Mouse (Mus musculus): ENCODE measurements around the gene Edil3.
A peak's percentile ranks its signal among the peaks of the same experiment; 100 is the strongest.

The Edil3 gene

GRCm38 (mm10) chr13:89286696-89287305 is 465.5 kb downstream of the Edil3 start:
- no peak for DNase-seq

DNA sequence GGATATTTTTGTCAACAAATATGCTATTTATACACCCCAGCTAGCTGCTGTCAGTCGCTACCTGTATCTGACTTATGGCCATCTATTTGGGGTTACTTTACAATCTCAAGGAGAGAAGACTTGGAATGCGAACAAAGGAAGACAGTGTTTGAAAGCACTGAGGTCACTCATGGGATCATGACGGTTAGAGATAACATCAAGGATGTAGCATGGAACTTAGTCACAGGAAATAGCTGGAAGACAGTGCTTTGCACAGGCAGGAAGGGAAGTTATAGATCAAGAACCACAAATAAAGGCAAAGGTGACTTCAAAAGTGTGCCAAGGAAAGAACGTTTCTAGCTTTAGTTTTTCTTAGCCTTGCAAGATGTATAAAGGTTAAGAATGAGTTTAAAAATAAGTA is 466.9 kb downstream of the Edil3 start:
- peak; percentile 22 for DNase-seq

GRCm38 (mm10) chr13:89321155-89321554 is 499.9 kb downstream of the Edil3 start:
- DNase-seq: no peak

GRCm38 (mm10) chr13:89324282-89324681 is 503.0 kb downstream of the Edil3 start:
- no peak for DNase-seq

DNA sequence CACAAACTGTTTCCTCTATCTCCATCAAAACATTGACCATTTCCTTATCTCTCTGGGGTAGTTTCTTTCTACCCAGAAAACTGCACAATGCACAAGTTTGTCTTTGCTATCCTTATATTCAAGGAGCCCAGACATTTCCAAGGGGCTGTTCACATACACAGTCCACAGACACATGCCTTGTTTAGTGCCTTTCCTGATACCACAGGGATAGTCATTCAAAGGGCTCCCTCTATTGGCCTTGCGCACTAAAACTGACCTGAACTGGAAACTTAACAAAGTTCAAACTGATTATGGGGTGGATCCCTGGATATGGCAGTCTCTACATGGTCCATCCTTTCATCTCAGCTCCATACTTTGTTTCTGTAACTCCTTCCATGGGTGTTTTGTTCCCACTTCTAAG is 513.2 kb downstream of the Edil3 start:
- peak; percentile 4 for DNase-seq

DNA sequence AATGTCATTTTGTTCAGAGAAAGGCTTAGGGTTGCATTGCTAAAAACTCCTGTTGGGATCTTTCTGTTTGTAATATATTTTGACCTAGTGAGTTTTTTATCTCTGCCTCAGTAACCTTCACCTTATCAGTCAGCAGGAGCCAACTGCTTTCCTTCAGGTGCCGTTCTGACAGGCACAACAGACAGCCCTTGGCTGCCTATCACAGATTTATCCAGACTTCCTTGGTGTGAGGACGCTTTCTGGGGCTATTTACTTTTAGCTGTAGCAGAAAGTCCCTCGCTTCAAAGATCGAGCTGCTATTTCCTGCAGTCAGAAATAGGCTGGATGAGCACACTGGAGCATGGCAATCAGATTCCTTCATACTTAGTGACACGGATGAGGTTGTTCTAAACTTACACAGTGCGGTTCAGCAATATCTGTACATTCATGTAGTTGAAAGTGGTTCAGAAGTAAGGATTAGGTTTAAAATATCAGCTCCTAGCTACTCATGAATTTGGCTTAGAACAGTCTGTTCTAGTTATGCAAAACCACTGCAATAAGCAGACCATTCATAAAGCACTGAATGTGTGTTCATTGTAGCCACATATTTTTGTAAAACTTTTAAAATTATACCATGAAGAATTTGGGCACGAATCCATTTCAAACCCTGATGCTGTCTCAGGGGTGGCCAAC is 514.8 kb downstream of the Edil3 start:
- no peak for DNase-seq

- DNase-seq: no peak
Observed at GRCm38 (mm10) chr13:89339055-89339454, 517.8 kb downstream of the Edil3 start.

GRCm38 (mm10) chr13:89339776-89340175 is 518.5 kb downstream of the Edil3 start:
- no peak for DNase-seq

GRCm38 (mm10) chr13:89355234-89355633 is 534.0 kb downstream of the Edil3 start:
- no peak for DNase-seq

- no peak for DNase-seq
Observed at GRCm38 (mm10) chr13:89358407-89358806, 537.1 kb downstream of the Edil3 start.

DNA sequence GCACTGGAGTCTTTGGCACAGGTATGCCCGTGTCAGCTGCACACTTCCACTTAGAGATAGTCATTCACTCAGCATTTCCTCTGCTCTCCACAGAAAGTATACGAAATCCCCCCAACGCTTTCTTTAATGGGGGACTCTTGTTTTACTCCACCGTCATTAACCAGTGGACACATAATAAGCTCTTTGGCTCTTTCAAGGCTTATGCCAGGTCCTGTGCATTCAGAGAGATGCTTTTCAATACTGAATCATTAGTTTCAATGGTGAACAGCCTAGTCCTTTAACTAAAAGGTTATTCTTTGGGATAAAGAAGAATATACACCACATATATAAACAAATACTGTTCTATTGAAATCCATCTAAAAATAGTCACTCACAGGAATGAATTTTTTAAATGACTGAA is 541.0 kb downstream of the Edil3 start:
- no peak for DNase-seq

DNA sequence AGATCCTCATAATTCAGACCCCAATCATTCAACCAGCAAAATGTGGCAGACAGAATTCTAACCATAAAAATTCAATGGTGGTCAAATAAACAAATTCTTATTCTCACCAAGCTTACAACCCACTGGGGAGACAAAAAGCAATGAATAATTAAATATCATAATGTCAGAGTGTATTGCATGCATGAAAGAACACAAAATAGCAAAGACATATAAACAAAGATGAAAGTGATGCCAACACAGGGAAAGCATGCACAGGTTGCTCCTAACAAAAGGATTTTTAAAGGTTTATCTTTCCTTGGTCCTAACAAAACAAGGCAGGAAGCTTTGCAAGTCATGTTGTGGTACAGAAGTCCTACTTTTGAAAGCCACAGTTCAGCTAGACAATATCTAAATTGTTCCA is 550.0 kb downstream of the Edil3 start:
- DNase-seq: no peak

DNA sequence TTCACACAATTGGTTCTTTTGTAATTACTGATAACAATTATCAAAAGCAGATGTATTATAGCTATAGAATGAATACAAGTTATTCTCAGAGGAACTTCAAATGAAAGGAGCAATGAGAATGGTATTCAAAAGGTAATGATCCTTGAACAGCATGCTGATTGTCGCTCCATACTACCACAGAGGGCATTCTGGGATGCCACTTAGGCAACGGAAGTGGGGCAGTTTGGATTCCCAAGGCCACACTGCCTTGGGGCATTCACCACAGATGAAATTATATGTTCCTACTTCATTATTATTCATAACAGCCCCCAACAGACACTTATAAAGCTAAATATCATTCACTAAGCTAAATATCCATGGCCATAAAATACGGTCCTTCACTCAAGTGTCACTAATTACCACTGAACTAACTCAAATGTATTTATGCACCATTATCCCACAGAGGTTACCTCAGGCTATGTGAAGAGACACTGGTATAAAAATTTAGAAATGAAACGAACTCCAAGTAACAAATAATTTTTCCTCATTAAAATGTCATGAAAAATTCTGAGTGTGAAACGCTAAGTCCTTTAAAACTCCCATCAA is 550.5 kb downstream of the Edil3 start:
- DNase-seq: no peak
